Mouse (Mus musculus): ENCODE results near the gene Atp6v0e2. TPM values are rescaled to one million over a fixed set of nuclear protein-coding genes. Genes with fewer than 3 reads are reported as not detected.

The Atp6v0e2 gene
- polyA plus RNA-seq (2012; rRNA removed) (11.0 and 13.1 TPM in 2 replicates), polyA plus RNA-seq (2014; fragmentation: Nextera tagmentation; extraction: Ambion mirVana) (7.8 and 8.7 TPM in 2 replicates)

- DNase-seq (ENCODE audit: low spot score) = peak; percentile 77
- H3K9ac ChIP-seq (ENCODE audit: low read depth, low read length, severe bottlenecking) = peak within 1 kb of the TSS; percentile 41; the same call in 1 of the 2 replicates
- peaks cover 15% of the 10 kb centered on the region for H3K36me3 ChIP-seq (ENCODE audit: control insufficient read depth, insufficient read depth, low read length)
- no peak within 1 kb of the TSS for H3K27ac ChIP-seq (replicated peaks; ENCODE audit: low read depth, low read length)
- WGBS = 8% methylated on average over 38 of the region's 38 CpGs
- peak; percentile 78 for ATAC-seq (ENCODE audit: low FRiP score, low read depth)
- H3K4me1 ChIP-seq (ENCODE audit: control insufficient read depth, insufficient read depth, low read length) = peaks cover 18% of the 10 kb centered on the region
- H3K4me2 ChIP-seq (replicated peaks; ENCODE audit: low read depth, low read length, severe bottlenecking) = peak within 1 kb of the TSS; percentile 63
- H3K4me3 ChIP-seq (replicated peaks; ENCODE audit: low read length) = peak within 1 kb of the TSS; percentile 38
- no peaks in the 10 kb centered on the region for H3K27me3 ChIP-seq (ENCODE audit: control insufficient read depth, insufficient read depth, low read length)
- TF ChIP-seq POLR2A (IDR thresholded peaks at IDR 0.05; ENCODE audit: borderline replicate concordance, extremely low read depth, insufficient read depth, insufficient read length) = no peak
- no peaks in the 10 kb centered on the region for H3K9me3 ChIP-seq (ENCODE audit: control insufficient read depth, low read length)
These were observed at the start of gene Atp6v0e2 for GRCm38 (mm10) chr6:48537105-48537954. TSS of gene Atp6v0e2 (plus strand) at chr6:48537615.

GRCm38 (mm10) chr6:48487747-48488725 lies 49.4 kb upstream of the Atp6v0e2 start:
- H3K27ac ChIP-seq (replicated peaks; ENCODE audit: low read depth, low read length) = no peak overlapping the region
- no peaks in the 10 kb centered on the region for H3K27me3 ChIP-seq (ENCODE audit: control insufficient read depth, insufficient read depth, low read length)
- H3K36me3 ChIP-seq (ENCODE audit: control insufficient read depth, insufficient read depth, low read length) = no peaks in the 10 kb centered on the region
- no peak for TF ChIP-seq POLR2A (IDR thresholded peaks at IDR 0.05; ENCODE audit: borderline replicate concordance, extremely low read depth, insufficient read depth, insufficient read length)
- H3K4me2 ChIP-seq (replicated peaks; ENCODE audit: low read depth, low read length, severe bottlenecking) = peak overlapping the region; percentile 74
- H3K9me3 ChIP-seq (ENCODE audit: control insufficient read depth, low read length) = no peaks in the 10 kb centered on the region
- DNase-seq (ENCODE audit: low spot score) (no peak), ATAC-seq (ENCODE audit: low FRiP score, low read depth) (peak; percentile 59)
- peaks cover 11% of the 10 kb centered on the region for H3K4me1 ChIP-seq (ENCODE audit: control insufficient read depth, insufficient read depth, low read length)
- 9% methylated on average over 19 of the region's 25 CpGs for WGBS
- peak overlapping the region; percentile 66 for H3K9ac ChIP-seq (ENCODE audit: low read depth, low read length, severe bottlenecking)
- H3K4me3 ChIP-seq (replicated peaks; ENCODE audit: low read length) = peak overlapping the region; percentile 36

- no peak overlapping the region for H3K27ac ChIP-seq (replicated peaks; ENCODE audit: low read depth, low read length)
- peaks cover 11% of the 10 kb centered on the region for H3K4me1 ChIP-seq (ENCODE audit: control insufficient read depth, insufficient read depth, low read length)
- no peak for TF ChIP-seq POLR2A (IDR thresholded peaks at IDR 0.05; ENCODE audit: borderline replicate concordance, extremely low read depth, insufficient read depth, insufficient read length)
- H3K9ac ChIP-seq (ENCODE audit: low read depth, low read length, severe bottlenecking) = no peak overlapping the region
- H3K4me3 ChIP-seq (replicated peaks; ENCODE audit: low read length) = no peak overlapping the region
- H3K36me3 ChIP-seq (ENCODE audit: control insufficient read depth, insufficient read depth, low read length) = no peaks in the 10 kb centered on the region
- H3K9me3 ChIP-seq (ENCODE audit: control insufficient read depth, low read length) = no peaks in the 10 kb centered on the region
- no peak overlapping the region for H3K4me2 ChIP-seq (replicated peaks; ENCODE audit: low read depth, low read length, severe bottlenecking)
- ATAC-seq (ENCODE audit: low FRiP score, low read depth) (no peak), DNase-seq (ENCODE audit: low spot score) (no peak)
- no peaks in the 10 kb centered on the region for H3K27me3 ChIP-seq (ENCODE audit: control insufficient read depth, insufficient read depth, low read length)
- WGBS = 81% methylated on average over 3 of the region's 3 CpGs
These were observed 47.7 kb upstream of the Atp6v0e2 start for GRCm38 (mm10) chr6:48489741-48490140.

- Histone ChIP-seq H3K9ac (ENCODE audit: low read depth, low read length, severe bottlenecking) (no peak overlapping the region), H3K36me3 (ENCODE audit: control insufficient read depth, insufficient read depth, low read length) (no peaks in the 10 kb centered on the region), H3K4me3 (replicated peaks; ENCODE audit: low read length) (no peak overlapping the region), H3K9me3 (ENCODE audit: control insufficient read depth, low read length) (no peaks in the 10 kb centered on the region), H3K4me1 (ENCODE audit: control insufficient read depth, insufficient read depth, low read length) (peaks cover 11% of the 10 kb centered on the region), H3K4me2 (replicated peaks; ENCODE audit: low read depth, low read length, severe bottlenecking) (no peak overlapping the region), H3K27ac (replicated peaks; ENCODE audit: low read depth, low read length) (no peak overlapping the region), H3K27me3 (ENCODE audit: control insufficient read depth, insufficient read depth, low read length) (no peaks in the 10 kb centered on the region)
- DNase-seq (ENCODE audit: low spot score) (no peak), ATAC-seq (ENCODE audit: low FRiP score, low read depth) (no peak)
- no peak for TF ChIP-seq POLR2A (IDR thresholded peaks at IDR 0.05; ENCODE audit: borderline replicate concordance, extremely low read depth, insufficient read depth, insufficient read length)
- WGBS = 65% methylated on average over 9 of the region's 9 CpGs
These were observed 46.1 kb upstream of the Atp6v0e2 start for GRCm38 (mm10) chr6:48491361-48491760.

Measured in limb, embryonic 14.5 days (tissue).